Mouse (Mus musculus) C2C12 (cell line): Measurements from ENCODE around the gene Gm28043. TPM values are rescaled to one million over a fixed set of nuclear protein-coding genes. Genes with fewer than 3 reads are reported as not detected.

Experiments
- H3K27me3 ChIP-seq: one replicate; pipeline ENCODE4 v1.6.1; 2011; ENCODE audit not compliant: control insufficient read depth, insufficient read depth, insufficient read length
- H3K36me3 ChIP-seq: one replicate; pipeline ENCODE4 v1.6.1; 2011; ENCODE audit not compliant: control insufficient read depth, insufficient read depth
- H3K4me3 ChIP-seq: one replicate; pipeline ENCODE4 v1.5.1; 2011; ENCODE audit warnings: mild to moderate bottlenecking, control low read depth; ENCODE audit not compliant: poor library complexity, insufficient read depth, severe bottlenecking
- H3K79me2 ChIP-seq: one replicate; pipeline ENCODE4 v1.6.1; 2011; ENCODE audit not compliant: control insufficient read depth, insufficient read depth
- H3K79me3 ChIP-seq: one replicate; pipeline ENCODE4 v1.6.1; 2011; ENCODE audit warnings: low read depth, control low read depth
- H3ac ChIP-seq: one replicate; pipeline ENCODE3; 2011; ENCODE audit warnings: low read depth; ENCODE audit not compliant: control insufficient read depth, insufficient read length
- CEBPB ChIP-seq: IDR thresholded peaks from one replicate; pipeline ENCODE4 v1.6.1; 2011; ENCODE audit warnings: low read depth, mild to moderate bottlenecking, control low read depth, moderate library complexity
- CTCF ChIP-seq: IDR thresholded peaks from one replicate; pipeline ENCODE4 v1.5.1; 2011; ENCODE audit not compliant: control insufficient read depth, insufficient read depth, insufficient read length
- FOSL1 ChIP-seq: IDR thresholded peaks from one replicate; pipeline ENCODE4 v1.8.0; 2011; ENCODE audit warnings: mild to moderate bottlenecking, low read length; ENCODE audit not compliant: poor library complexity, insufficient read depth, severe bottlenecking
- MAX ChIP-seq: IDR thresholded peaks from one replicate; pipeline ENCODE4 v1.6.1; 2011; ENCODE audit warnings: mild to moderate bottlenecking, control low read depth
- MYOD1 ChIP-seq: IDR thresholded peaks from one replicate; pipeline ENCODE4 v1.6.1; 2011; ENCODE audit warnings: low read depth; ENCODE audit not compliant: control insufficient read depth, insufficient read length
- MYOG ChIP-seq: IDR thresholded peaks from one replicate; pipeline ENCODE4 v1.6.1; 2011; ENCODE audit not compliant: control insufficient read depth, insufficient read length; ENCODE audit errors: extremely low read depth
- USF1 ChIP-seq: IDR thresholded peaks from one replicate; pipeline ENCODE4 v1.6.1; 2011; ENCODE audit warnings: low read depth, mild to moderate bottlenecking, control low read depth, moderate library complexity
- polyA plus RNA-seq: library from polyadenylated mRNA; unstranded; fragments of >200 nt; fragmentation: generic; extraction: Trizol; gene quantifications from one replicate; pipeline ENCODE4 v1.2.1, GENCODE M21; 2012; ENCODE audit warnings: missing spikeins

Gm28043 gene
- polyA plus RNA-seq, 1 experiment: 0.54 TPM

GRCm38 (mm10) chr17:29684275-29684674 lies 69.6 kb downstream of the Gm28043 start:
- Histone ChIP-seq H3K36me3 (peaks cover 69% of the 10 kb centered on the region), H3K79me2 (no peaks in the 10 kb centered on the region)

GRCm38 (mm10) chr17:29686771-29687170 lies 72.1 kb downstream of the Gm28043 start:
- no peaks in the 10 kb centered on the region for H3K79me3 ChIP-seq
- peaks cover 69% of the 10 kb centered on the region for H3K36me3 ChIP-seq
- no peak overlapping the region for H3ac ChIP-seq
- no peaks in the 10 kb centered on the region for H3K79me2 ChIP-seq
- no peaks in the 10 kb centered on the region for H3K27me3 ChIP-seq
- TF ChIP-seq CTCF (no peak), MAX (no peak), FOSL1 (no peak), USF1 (no peak), MYOG (no peak), MYOD1 (no peak), CEBPB (no peak)
- H3K4me3 ChIP-seq: no peak overlapping the region

More at GRCm38 (mm10) chr17:29684275-29684674, 69.6 kb downstream of the Gm28043 start:
- TF ChIP-seq MYOG: no peak
- no peak for TF ChIP-seq CTCF
- no peak for TF ChIP-seq CEBPB
- TF ChIP-seq MAX: no peak
- no peak for TF ChIP-seq USF1
- TF ChIP-seq MYOD1: no peak
- no peak for TF ChIP-seq FOSL1
- no peaks in the 10 kb centered on the region for H3K27me3 ChIP-seq
- no peaks in the 10 kb centered on the region for H3K79me3 ChIP-seq
- no peak overlapping the region for H3ac ChIP-seq
- no peak overlapping the region for H3K4me3 ChIP-seq

- H3K79me2 ChIP-seq: no peaks in the 10 kb centered on the region
- no peak overlapping the region for H3K4me3 ChIP-seq
- TF ChIP-seq USF1 (no peak), CTCF (no peak), CEBPB (no peak), MAX (no peak), MYOG (no peak), FOSL1 (no peak), MYOD1 (no peak)
- H3K27me3 ChIP-seq: no peaks in the 10 kb centered on the region
- H3K79me3 ChIP-seq: no peaks in the 10 kb centered on the region
- H3ac ChIP-seq: no peak overlapping the region
- H3K36me3 ChIP-seq: peaks cover 65% of the 10 kb centered on the region
These were observed 72.7 kb downstream of the Gm28043 start for GRCm38 (mm10) chr17:29687373-29687772.

- H3K27me3 ChIP-seq: no peaks in the 10 kb centered on the region
- no peak overlapping the region for H3K4me3 ChIP-seq
- H3ac ChIP-seq: no peak overlapping the region
- peaks cover 66% of the 10 kb centered on the region for H3K36me3 ChIP-seq
- no peaks in the 10 kb centered on the region for H3K79me3 ChIP-seq
- TF ChIP-seq MYOG: no peak
- no peak for TF ChIP-seq CEBPB
- no peak for TF ChIP-seq MAX
- no peak for TF ChIP-seq USF1
- no peak for TF ChIP-seq MYOD1
- no peak for TF ChIP-seq FOSL1
- no peak for TF ChIP-seq CTCF
- H3K79me2 ChIP-seq: no peaks in the 10 kb centered on the region
These were observed 73.9 kb downstream of the Gm28043 start for GRCm38 (mm10) chr17:29688610-29689009.

- Histone ChIP-seq H3ac (no peak overlapping the region), H3K36me3 (peaks cover 76% of the 10 kb centered on the region), H3K27me3 (no peaks in the 10 kb centered on the region), H3K79me2 (no peaks in the 10 kb centered on the region), H3K79me3 (no peaks in the 10 kb centered on the region), H3K4me3 (no peak overlapping the region)
- TF ChIP-seq MYOD1 (no peak), MYOG (no peak), USF1 (no peak), MAX (no peak), CTCF (no peak), CEBPB (no peak), FOSL1 (no peak)
These were observed 75.6 kb downstream of the Gm28043 start for GRCm38 (mm10) chr17:29690257-29690656.

- Histone ChIP-seq H3ac (no peak overlapping the region), H3K4me3 (no peak overlapping the region), H3K79me3 (no peaks in the 10 kb centered on the region), H3K79me2 (no peaks in the 10 kb centered on the region), H3K27me3 (no peaks in the 10 kb centered on the region), H3K36me3 (peaks cover 84% of the 10 kb centered on the region)
- TF ChIP-seq MYOD1 (no peak), MAX (no peak), CEBPB (no peak)
These were observed 78.2 kb downstream of the Gm28043 start for GRCm38 (mm10) chr17:29692827-29693226.
